Mouse (Mus musculus): ENCODE measurements around the gene Ilf3. TPM values are rescaled to one million over a fixed set of nuclear protein-coding genes. Genes with fewer than 3 reads are reported as not detected.

Gene Ilf3
- polyA plus RNA-seq, 1 experiment from 2014 or later = 341 TPM

DNA sequence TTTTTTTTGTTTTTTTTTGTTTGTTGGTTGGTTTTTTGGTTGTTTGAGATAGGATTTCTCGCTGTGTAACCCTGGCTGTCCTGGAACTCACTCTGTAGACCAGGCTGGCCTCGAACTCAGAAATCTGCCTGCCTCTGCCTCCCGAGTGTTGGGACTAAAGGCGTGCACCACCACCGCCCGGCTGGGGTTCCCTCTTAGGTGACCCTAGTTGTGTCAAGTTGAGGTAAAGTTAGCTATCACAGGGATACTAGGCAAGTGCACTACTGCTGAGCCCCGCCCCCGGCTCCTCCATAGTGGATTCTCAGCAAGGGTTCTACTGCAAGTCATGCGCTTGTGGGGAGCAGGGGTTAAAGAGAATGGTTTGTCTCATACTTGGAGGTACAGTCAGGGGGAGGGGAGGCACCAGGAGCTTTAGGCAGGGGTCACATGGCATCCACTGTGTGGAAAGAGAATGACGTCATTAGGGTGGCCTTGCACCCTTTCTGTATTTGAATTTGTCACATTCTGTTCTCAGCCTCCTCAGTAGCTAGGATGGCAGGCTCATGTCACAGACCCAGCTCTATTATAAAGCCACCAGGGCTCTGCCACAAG lies 37.9 kb upstream of the Ilf3 start:
- DNase-seq (ENCODE audit: low spot score) = no peak
- Histone ChIP-seq H3K27me3 (replicated peaks; ENCODE audit: low read depth, poor library complexity, severe bottlenecking) (no peaks in the 10 kb centered on the region), H3K9me3 (no peaks in the 10 kb centered on the region), H3K27ac (replicated peaks) (no peak overlapping the region), H3K36me3 (replicated peaks) (peaks cover 28% of the 10 kb centered on the region), H3K4me3 (no peak overlapping the region), H3K4me1 (peaks cover 21% of the 10 kb centered on the region)
- 92% methylated on average over 10 of the region's 10 CpGs for WGBS

DNA sequence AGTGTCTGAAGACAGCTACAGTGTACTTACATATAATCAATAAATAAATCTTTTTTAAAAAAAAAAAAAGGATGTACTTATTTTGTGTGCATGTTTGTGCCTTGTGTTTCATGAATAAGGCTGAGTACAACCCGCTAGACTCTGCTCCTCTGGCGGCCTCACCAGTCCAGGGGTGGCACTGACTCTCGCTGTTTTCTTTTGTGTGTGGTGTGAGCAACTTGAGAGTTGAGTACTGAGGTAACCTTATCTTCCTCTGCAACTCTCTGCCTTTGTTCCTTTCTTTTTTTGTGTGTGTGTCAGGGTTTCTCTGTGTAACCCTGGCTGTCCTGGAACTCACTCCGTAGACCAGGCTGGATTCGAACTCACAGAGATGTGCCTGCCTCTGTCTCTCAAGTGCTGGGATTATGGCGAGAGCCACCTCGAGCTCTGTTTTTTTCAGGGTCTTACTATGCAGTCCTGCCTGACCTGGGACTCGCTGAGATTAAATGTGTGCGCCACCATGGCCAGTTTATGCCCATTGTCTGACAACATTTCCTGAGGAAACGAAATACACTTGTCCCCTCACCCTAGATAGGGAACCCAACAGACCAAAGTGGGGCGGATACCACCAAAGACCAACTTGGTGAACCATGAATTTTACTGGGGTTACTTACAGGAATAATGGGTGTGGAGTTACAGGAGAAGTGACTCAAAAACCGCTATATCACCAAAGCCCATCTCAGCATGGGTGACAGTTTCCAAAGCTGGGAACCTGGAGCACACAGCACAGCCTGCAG lies 36.1 kb upstream of the Ilf3 start:
- no peaks in the 10 kb centered on the region for H3K27me3 ChIP-seq (replicated peaks; ENCODE audit: low read depth, poor library complexity, severe bottlenecking)
- DNase-seq (ENCODE audit: low spot score) = no peak
- peaks cover 15% of the 10 kb centered on the region for H3K36me3 ChIP-seq (replicated peaks)
- no peak overlapping the region for H3K27ac ChIP-seq (replicated peaks)
- H3K9me3 ChIP-seq = no peaks in the 10 kb centered on the region
- H3K4me3 ChIP-seq = no peak overlapping the region
- H3K4me1 ChIP-seq = peaks cover 21% of the 10 kb centered on the region
- WGBS = 88% methylated on average over 12 of the region's 12 CpGs

DNA sequence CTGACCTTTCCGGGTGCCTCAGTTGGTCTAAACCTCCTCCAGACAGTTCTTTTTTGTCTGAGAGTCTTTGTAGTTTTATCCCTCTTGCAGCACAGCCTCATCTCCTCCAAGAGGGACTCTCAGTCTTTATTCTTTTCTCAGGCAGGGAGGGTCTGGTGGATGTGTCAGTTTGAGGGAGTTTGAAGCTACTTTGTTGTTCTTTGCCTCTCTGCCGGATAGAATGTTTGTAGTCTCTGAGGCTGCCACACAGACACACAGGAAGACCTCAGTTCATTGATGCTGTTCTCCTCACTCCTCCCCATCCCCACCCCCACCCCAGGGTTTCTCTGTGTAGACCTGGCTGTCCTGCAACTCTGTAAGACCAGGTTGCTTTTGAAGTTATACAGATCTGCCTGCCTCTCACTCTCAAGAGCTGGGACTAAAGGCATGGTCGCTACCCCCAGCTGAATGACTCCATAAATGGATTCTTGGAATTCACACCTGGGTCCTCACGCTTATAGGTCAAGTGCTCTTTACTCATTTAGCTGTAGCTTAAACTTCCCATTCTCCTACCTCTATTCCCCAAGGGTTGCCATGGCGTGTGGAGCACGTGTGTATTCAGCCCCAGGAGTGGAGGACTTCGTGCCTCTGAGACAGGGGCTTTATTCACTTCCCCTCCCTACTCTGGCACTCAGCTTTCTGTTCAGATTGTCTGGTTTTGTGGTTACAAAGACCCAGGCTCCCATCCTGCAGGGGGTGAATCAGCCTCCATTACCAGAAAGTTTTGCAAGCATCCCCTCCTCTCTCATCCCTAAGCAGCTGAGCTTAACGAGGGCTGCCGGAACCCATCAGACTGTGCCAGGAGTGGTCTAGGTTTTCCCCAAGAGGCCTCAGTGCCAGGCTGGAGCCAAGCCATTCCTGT lies 35.3 kb upstream of the Ilf3 start:
- DNase-seq (ENCODE audit: low spot score) = no peak
- Histone ChIP-seq H3K4me1 (peaks cover 22% of the 10 kb centered on the region), H3K9me3 (no peaks in the 10 kb centered on the region), H3K4me3 (no peak overlapping the region), H3K27ac (replicated peaks) (0 out of 2 replicates have a peak overlapping the region, but pooled peaks have one; percentile 25), H3K36me3 (replicated peaks) (peaks cover 14% of the 10 kb centered on the region; the same call in 1 of the 2 replicates), H3K27me3 (replicated peaks; ENCODE audit: low read depth, poor library complexity, severe bottlenecking) (no peaks in the 10 kb centered on the region)
- 44% methylated on average over 9 of the region's 9 CpGs for WGBS

DNA sequence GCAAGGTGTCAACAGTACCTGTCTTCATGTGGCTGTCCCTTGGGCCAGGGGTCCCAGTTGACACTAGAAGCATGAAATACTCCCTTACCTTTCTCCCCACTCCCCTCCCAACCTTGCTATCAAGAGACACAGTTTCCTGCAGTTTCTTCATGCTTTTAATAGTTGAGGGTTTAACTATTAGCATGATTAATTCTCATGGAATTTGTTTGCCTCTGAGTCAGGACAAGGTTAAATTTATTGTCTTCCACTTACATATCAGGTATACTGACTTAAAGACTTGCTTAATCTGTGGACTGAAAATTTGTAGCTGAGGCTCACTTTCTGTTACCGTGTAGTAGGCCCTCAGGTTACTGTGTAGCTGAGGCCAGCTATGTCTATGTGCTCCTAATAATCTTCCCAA lies 34.1 kb upstream of the Ilf3 start:
- Histone ChIP-seq H3K27me3 (replicated peaks; ENCODE audit: low read depth, poor library complexity, severe bottlenecking) (no peaks in the 10 kb centered on the region), H3K36me3 (replicated peaks) (peaks cover 14% of the 10 kb centered on the region; the same call in 1 of the 2 replicates), H3K9me3 (no peaks in the 10 kb centered on the region), H3K27ac (replicated peaks) (no peak overlapping the region), H3K4me3 (no peak overlapping the region), H3K4me1 (peaks cover 28% of the 10 kb centered on the region)
- WGBS = 87% methylated on average over 1 of the region's 1 CpGs
- DNase-seq (ENCODE audit: low spot score) = no peak

DNA sequence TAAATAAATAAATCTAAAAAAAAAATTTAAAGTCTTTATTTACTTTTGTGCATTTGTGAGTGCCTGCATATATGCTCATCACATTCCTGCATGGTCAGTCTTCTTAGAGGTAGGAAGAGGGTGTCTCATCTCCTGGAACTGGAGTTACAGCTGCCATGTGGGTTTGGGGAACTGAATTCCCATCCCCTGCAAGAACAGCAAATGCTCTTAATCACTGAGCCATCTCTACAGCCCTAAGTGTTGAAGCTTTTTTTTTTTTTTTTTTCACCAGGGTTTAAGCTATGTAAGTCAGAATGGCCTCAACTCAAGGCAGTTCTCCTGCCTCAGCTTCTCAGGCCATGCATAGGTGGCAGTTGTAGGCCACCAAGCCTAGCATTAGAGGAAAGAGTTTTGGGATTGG lies 32.9 kb upstream of the Ilf3 start:
- Histone ChIP-seq H3K36me3 (replicated peaks) (peaks cover 19% of the 10 kb centered on the region; the same call in 1 of the 2 replicates), H3K27me3 (replicated peaks; ENCODE audit: low read depth, poor library complexity, severe bottlenecking) (no peaks in the 10 kb centered on the region), H3K4me1 (peaks cover 28% of the 10 kb centered on the region), H3K9me3 (no peaks in the 10 kb centered on the region), H3K4me3 (no peak overlapping the region), H3K27ac (replicated peaks) (no peak overlapping the region)
- DNase-seq (ENCODE audit: low spot score) = no peak

DNA sequence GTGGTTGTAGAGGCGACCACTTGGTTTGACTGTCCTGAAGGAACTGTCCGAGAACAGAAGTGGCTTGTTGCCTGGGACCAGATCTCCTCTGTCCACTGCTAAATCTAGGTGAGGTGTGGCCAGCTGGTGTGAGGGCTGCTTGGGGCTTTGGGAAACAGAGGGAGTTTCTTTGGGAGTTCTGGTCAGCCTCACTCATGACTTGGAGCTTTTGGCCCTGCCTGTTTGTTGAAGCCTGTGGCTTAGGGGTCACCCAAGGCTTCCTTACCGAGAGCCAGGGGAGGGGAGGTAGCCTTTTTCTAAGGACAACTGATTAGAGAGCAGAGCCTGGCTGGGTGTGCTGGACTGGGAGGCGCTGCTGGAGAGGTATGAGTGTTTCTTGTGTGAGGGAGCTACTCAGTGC lies 32.3 kb upstream of the Ilf3 start:
- Histone ChIP-seq H3K4me3 (no peak overlapping the region), H3K4me1 (peaks cover 28% of the 10 kb centered on the region), H3K27ac (replicated peaks) (no peak overlapping the region), H3K36me3 (replicated peaks) (peaks cover 17% of the 10 kb centered on the region), H3K27me3 (replicated peaks; ENCODE audit: low read depth, poor library complexity, severe bottlenecking) (no peaks in the 10 kb centered on the region), H3K9me3 (no peaks in the 10 kb centered on the region)
- 79% methylated on average over 4 of the region's 4 CpGs for WGBS
- DNase-seq (ENCODE audit: low spot score) = no peak

DNA sequence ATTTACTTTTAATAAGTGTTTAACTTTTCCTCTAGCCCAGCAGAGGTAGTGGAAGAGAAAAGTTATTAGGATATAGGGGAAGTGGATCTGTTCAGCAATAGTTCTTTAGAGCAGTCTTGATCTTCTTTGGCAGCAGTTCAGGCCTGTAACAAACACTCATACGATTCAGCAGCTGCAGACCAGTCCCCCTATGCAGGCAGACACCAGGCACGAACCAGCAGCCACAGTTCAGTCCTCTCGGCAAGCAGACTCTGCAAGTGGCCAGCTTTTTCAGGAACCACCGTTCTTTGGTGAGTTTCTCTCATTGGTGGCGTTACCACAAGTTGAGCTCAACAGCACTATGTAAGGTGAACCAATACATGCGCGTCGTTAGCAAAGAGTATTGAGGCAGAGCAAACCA lies 31.2 kb upstream of the Ilf3 start:
- Histone ChIP-seq H3K27me3 (replicated peaks; ENCODE audit: low read depth, poor library complexity, severe bottlenecking) (no peaks in the 10 kb centered on the region), H3K4me3 (no peak overlapping the region), H3K36me3 (replicated peaks) (peaks cover 21% of the 10 kb centered on the region), H3K9me3 (no peaks in the 10 kb centered on the region), H3K27ac (replicated peaks) (no peak overlapping the region), H3K4me1 (peaks cover 26% of the 10 kb centered on the region)
- 86% methylated on average over 8 of the region's 8 CpGs for WGBS
- DNase-seq (ENCODE audit: low spot score) = no peak

DNA sequence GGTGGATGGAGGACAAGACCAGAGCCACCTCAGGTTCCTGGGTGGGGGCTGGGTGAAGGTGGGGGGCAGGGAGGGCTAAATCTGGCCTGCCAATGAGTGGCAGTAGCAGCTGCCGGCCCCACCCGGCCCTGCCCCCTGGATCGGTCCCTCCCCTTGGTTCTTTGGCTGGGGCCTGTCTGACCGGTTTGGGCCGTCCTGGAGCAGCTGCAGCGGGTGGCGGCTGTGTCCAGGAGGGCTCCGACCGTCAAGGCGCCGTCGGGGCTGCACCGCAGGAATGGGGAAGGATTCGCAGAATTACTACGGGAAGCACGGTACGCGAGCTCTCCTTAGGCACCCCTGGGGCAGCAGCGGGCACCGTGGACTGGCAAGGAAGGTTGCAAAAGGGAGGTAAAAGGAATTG lies 30.0 kb upstream of the Ilf3 start:
- 12% methylated on average over 20 of the region's 20 CpGs for WGBS

DNA sequence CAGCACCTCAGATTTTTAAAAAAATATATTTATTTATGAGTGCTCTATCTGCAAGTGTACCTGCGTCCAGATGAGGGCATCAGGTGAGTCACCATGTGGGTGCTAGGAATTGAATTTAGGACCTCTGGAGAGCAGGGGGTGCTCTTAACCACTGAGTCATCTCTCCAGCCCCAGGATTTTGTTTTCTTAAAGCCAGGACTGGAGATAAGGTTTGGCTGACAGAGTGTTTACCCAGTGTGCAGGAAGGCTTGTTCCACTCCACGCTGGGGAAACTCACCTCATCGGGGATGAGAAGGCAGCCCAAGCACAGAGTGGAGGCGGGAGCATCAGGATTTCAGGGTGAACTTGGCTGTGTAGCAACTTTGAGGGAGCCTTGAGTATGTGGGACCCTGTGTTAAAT lies 27.3 kb upstream of the Ilf3 start:
- Histone ChIP-seq H3K27me3 (replicated peaks; ENCODE audit: low read depth, poor library complexity, severe bottlenecking) (no peaks in the 10 kb centered on the region), H3K27ac (replicated peaks) (no peak overlapping the region), H3K36me3 (replicated peaks) (peaks cover 59% of the 10 kb centered on the region), H3K4me1 (peaks cover 7% of the 10 kb centered on the region), H3K4me3 (no peak overlapping the region), H3K9me3 (no peaks in the 10 kb centered on the region)
- WGBS = 92% methylated on average over 4 of the region's 4 CpGs
- no peak for DNase-seq (ENCODE audit: low spot score)

More for the DNA sequence above, 30.0 kb upstream of the Ilf3 start:
- Histone ChIP-seq H3K27ac (replicated peaks) (peak overlapping the region; percentile 69), H3K4me1 (peaks cover 15% of the 10 kb centered on the region), H3K4me3 (peak overlapping the region; percentile 44), H3K27me3 (replicated peaks; ENCODE audit: low read depth, poor library complexity, severe bottlenecking) (no peaks in the 10 kb centered on the region), H3K9me3 (no peaks in the 10 kb centered on the region), H3K36me3 (replicated peaks) (peaks cover 33% of the 10 kb centered on the region)
- DNase-seq (ENCODE audit: low spot score) = peak; percentile 66

DNA sequence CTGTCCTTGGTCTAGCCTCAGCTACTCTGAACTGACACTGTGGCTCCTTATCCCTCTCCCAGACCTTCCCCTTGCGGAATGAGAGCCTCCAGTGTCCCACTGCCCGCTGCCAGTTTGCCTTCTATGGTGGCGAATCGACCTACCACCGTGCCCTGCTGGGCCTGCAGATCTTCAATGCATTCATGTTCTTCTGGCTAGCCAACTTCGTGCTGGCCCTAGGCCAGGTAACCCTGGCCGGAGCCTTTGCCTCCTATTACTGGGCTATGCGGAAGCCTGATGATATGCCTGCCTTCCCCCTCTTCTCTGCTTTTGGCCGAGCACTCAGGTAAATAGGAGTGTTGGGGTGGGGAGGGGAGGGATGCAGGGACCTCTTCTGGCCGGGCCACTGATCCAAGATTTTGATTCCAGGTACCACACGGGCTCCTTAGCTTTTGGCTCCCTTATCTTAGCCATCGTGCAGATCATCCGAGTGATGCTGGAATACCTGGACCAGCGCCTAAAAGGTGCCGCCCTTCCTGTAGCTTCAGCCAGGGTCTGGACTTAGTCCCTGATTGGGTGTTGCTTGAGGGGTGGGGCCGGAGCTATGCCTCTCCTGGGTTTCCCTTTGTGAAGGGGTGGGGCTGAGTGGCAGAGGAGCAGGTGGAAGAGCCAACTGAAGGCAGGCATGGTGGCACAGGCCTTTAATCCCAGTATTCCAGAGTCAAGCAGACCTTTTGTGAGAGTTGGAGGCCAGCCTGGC lies 20.9 kb upstream of the Ilf3 start:
- no peaks in the 10 kb centered on the region for H3K9me3 ChIP-seq
- WGBS = 73% methylated on average over 16 of the region's 16 CpGs
- H3K4me3 ChIP-seq = no peak overlapping the region
- H3K36me3 ChIP-seq (replicated peaks) = peaks cover 92% of the 10 kb centered on the region
- DNase-seq (ENCODE audit: low spot score) = no peak
- no peaks in the 10 kb centered on the region for H3K27me3 ChIP-seq (replicated peaks; ENCODE audit: low read depth, poor library complexity, severe bottlenecking)
- no peak overlapping the region for H3K27ac ChIP-seq (replicated peaks)
- no peaks in the 10 kb centered on the region for H3K4me1 ChIP-seq

DNA sequence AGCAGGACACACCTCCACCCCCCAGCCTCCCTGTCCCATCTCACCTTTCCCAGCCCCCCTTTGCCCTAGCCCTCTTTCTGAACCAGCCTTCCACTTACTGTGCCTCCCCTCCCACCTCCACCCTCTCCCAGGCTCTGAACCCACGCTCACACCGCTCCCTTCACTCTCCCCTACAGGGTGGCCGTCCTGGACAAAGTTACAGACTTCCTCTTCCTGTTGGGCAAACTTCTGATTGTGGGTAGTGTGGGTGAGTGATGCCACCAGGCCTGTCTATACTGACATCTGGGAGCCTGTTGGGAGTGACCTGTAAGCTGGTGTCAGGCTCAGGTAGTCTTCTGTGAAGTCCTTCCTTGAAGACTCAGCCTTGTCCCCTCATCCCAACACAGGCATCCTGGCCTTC lies 19.5 kb upstream of the Ilf3 start:
- Histone ChIP-seq H3K9me3 (no peaks in the 10 kb centered on the region), H3K27ac (replicated peaks) (no peak overlapping the region), H3K4me3 (no peak overlapping the region), H3K36me3 (replicated peaks) (peaks cover 92% of the 10 kb centered on the region), H3K27me3 (replicated peaks; ENCODE audit: low read depth, poor library complexity, severe bottlenecking) (no peaks in the 10 kb centered on the region), H3K4me1 (peaks cover 13% of the 10 kb centered on the region)
- WGBS = 90% methylated on average over 3 of the region's 3 CpGs
- DNase-seq (ENCODE audit: low spot score) = no peak

DNA sequence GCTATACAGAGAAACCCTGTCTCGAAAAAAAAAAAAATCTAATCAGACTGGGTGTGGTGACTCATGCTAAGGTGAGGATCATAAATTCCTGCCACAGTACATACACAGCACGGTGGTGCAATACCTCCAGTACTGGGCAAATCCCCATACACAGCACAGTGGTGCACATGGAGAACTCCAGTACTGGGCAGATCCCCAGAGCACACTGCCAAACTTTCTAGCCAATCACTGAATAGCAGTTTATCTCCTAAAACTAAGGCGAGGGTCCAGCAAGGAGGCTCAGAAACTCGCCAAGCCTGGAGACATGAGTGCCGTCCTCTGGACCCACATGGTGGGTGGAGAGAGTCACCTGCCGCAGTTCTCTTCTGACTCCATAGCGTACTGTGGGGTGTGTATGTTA lies 16.5 kb upstream of the Ilf3 start:
- Histone ChIP-seq H3K27me3 (replicated peaks; ENCODE audit: low read depth, poor library complexity, severe bottlenecking) (no peaks in the 10 kb centered on the region), H3K4me1 (peaks cover 20% of the 10 kb centered on the region)

More for the DNA sequence above, 16.5 kb upstream of the Ilf3 start:
- 92% methylated on average over 7 of the region's 7 CpGs for WGBS
- Histone ChIP-seq H3K27ac (replicated peaks) (no peak overlapping the region), H3K4me3 (no peak overlapping the region), H3K9me3 (no peaks in the 10 kb centered on the region), H3K36me3 (replicated peaks) (peaks cover 92% of the 10 kb centered on the region)
- DNase-seq (ENCODE audit: low spot score) = no peak

Measured in embryonic facial prominence, embryonic 10.5 days (tissue).